Mouse (Mus musculus): ENCODE results near the gene Grk3.

The Grk3 gene

GRCm38 (mm10) chr5:112941001-112941400 is 74.6 kb downstream of the Grk3 start:
- no peak for DNase-seq (ENCODE audit: low read depth, low spot score)

- no peak for DNase-seq (ENCODE audit: low read depth, low spot score)
These were observed 79.0 kb downstream of the Grk3 start for GRCm38 (mm10) chr5:112936632-112937031.

- DNase-seq (ENCODE audit: low read depth, low spot score), result no peak
These were observed 80.2 kb downstream of the Grk3 start for GRCm38 (mm10) chr5:112935436-112935835.

GRCm38 (mm10) chr5:112932878-112933567 is 82.6 kb downstream of the Grk3 start:
- no peak for DNase-seq (ENCODE audit: low read depth, low spot score)

- DNase-seq (ENCODE audit: low read depth, low spot score), result no peak
These were observed 83.7 kb downstream of the Grk3 start for GRCm38 (mm10) chr5:112931901-112932300.

GRCm38 (mm10) chr5:112928201-112928881 is 87.2 kb downstream of the Grk3 start:
- DNase-seq (ENCODE audit: low read depth, low spot score), result no peak

- DNase-seq (ENCODE audit: low read depth, low spot score), result no peak
These were observed 90.2 kb downstream of the Grk3 start for GRCm38 (mm10) chr5:112925422-112925821.

GRCm38 (mm10) chr5:112924806-112925205 is 90.8 kb downstream of the Grk3 start:
- no peak for DNase-seq (ENCODE audit: low read depth, low spot score)

GRCm38 (mm10) chr5:112923841-112924240 is 91.8 kb downstream of the Grk3 start:
- no peak for DNase-seq (ENCODE audit: low read depth, low spot score)

- no peak for DNase-seq (ENCODE audit: low read depth, low spot score)
These were observed 93.7 kb downstream of the Grk3 start for GRCm38 (mm10) chr5:112921914-112922313.

GRCm38 (mm10) chr5:112910381-112910780 is 105.2 kb downstream of the Grk3 start:
- DNase-seq (ENCODE audit: low read depth, low spot score), result no peak

- DNase-seq (ENCODE audit: low read depth, low spot score), result no peak
These were observed 107.4 kb downstream of the Grk3 start for GRCm38 (mm10) chr5:112908169-112908614.

GRCm38 (mm10) chr5:112907504-112907903 is 108.1 kb downstream of the Grk3 start:
- DNase-seq (ENCODE audit: low read depth, low spot score), result no peak

GRCm38 (mm10) chr5:112895674-112896654 is 119.6 kb downstream of the Grk3 start, which contains the start of gene Myo18b:
TSS of gene Myo18b (minus strand) at chr5:112896362.
- no peak for DNase-seq (ENCODE audit: low read depth, low spot score)

GRCm38 (mm10) chr5:112893462-112894060 is 122.0 kb downstream of the Grk3 start:
- no peak for DNase-seq (ENCODE audit: low read depth, low spot score)

GRCm38 (mm10) chr5:112892411-112892810 is 123.2 kb downstream of the Grk3 start:
- no peak for DNase-seq (ENCODE audit: low read depth, low spot score)

GRCm38 (mm10) chr5:112888651-112889050 is 126.9 kb downstream of the Grk3 start:
- no peak for DNase-seq (ENCODE audit: low read depth, low spot score)

GRCm38 (mm10) chr5:112886687-112887491 is 128.7 kb downstream of the Grk3 start:
- no peak for DNase-seq (ENCODE audit: low read depth, low spot score)

- no peak for DNase-seq (ENCODE audit: low read depth, low spot score)
These were observed 138.0 kb downstream of the Grk3 start for GRCm38 (mm10) chr5:112877391-112878115.

GRCm38 (mm10) chr5:112876846-112877390 is 138.7 kb downstream of the Grk3 start:
- DNase-seq (ENCODE audit: low read depth, low spot score), result no peak

All from retina, postnatal 7 days (tissue).